Mouse (Mus musculus): ENCODE results near the gene Cyp4f16. TPM values are rescaled to one million over a fixed set of nuclear protein-coding genes. Genes with fewer than 3 reads are reported as not detected.
A peak's percentile ranks its signal among the peaks of the same experiment; 100 is the strongest.
"Not testable (repeated sequence)": the region's sequence is repeated elsewhere in the genome, so short reads cannot be mapped to it uniquely, and the experiment has no call there.

Cyp4f16 gene
- polyA plus RNA-seq (2014; fragmentation: Nextera tagmentation; extraction: Ambion mirVana) = 12.7 and 14.4 TPM in 2 replicates

DNA sequence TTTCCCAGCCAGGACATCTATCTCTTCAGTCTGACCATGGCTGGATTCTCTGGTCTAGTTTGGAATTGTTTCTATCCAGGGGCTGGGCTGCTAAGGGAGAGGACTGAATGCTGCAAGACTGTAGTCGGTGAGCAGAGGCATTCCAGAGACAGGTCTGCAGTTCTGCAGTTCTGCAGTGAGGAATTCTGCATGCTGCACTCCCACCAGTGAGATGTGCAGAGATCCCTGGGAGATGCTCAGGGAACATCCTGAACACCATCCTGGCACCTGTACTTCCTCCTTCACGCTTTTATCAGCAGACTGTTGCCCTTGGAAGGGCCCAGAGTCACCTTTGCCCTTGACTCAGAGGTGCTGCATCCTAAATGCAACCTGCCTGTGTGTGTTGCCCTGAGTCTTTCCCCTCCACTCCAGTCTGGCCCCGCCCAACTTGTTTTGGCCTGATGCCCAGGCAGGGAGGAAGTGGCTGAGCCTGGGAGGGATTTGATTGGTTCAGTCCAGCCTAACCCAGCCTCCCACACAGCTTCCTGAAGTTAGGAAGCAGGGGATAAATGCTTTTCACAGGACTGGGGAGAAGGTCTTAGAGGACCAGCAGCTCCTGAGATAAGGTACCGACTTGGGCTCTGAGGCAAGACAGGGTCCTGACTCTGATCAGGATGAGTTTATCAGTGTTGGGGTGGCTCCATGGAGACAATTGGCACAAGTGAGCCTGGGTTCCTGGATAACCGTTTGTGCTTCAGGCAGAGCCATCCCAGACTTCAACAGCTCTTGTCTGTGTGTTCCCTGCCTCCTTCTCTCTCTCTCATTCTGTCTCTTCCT lies at the start of gene Cyp4f16:
Cyp4f16 (plus strand) TSS at position 508 of the 816 bp plus-strand sequence.
- H3K27ac ChIP-seq (replicated peaks; ENCODE audit: low read depth, low read length); H3K27me3 ChIP-seq (ENCODE audit: control insufficient read depth, insufficient read depth, low read length); H3K9me3 ChIP-seq (ENCODE audit: control insufficient read depth, low read length); H3K36me3 ChIP-seq (ENCODE audit: control insufficient read depth, insufficient read depth, low read length); H3K4me1 ChIP-seq (ENCODE audit: control insufficient read depth, insufficient read depth, low read length): not testable (repeated sequence)
- peak; percentile 88 for ATAC-seq (ENCODE audit: low FRiP score, low TSS enrichment)
- peak within 1 kb of the TSS; percentile 38 for H3K4me3 ChIP-seq (replicated peaks; ENCODE audit: low read depth, low read length)
- DNase-seq = peak; percentile 88
- peak within 1 kb of the TSS; percentile 58 for H3K4me2 ChIP-seq (ENCODE audit: low read length)
- peak within 1 kb of the TSS; percentile 44 for H3K9ac ChIP-seq (replicated peaks; ENCODE audit: low read length)
- WGBS = 12% methylated on average over 5 of the region's 5 CpGs

DNA sequence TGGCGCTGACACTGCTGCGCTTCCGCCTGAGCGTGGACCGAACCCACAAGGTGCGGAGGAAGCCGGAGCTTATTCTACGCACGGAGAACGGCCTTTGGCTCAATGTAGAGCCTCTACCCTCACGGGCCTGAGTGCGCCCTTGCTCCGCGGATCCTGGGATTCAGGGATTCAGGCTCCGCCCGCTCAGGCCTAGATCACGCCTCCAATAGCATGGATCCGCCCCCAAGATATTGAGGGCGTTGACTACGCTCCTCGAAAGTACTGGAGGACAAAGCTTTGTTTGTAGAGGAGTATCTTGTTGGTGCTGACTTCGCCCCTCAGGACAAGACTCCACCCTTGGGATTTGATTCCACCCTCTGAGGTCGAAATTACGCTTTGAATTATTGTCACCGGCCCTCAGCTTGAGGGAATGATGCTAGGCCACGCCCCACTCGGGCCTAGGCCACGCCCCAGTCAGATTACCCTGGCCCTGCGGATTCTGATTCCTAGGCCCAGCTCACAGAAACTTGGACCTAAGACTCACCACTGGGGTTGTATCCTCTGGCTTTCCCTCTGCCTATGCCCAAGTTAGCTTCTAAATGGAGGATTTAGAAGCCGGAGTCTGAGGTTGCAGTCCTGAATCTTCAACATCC lies 43.9 kb upstream of the Cyp4f16 start:
- DNase-seq (peak; percentile 60), ATAC-seq (ENCODE audit: low FRiP score, low TSS enrichment) (no peak)
- Histone ChIP-seq H3K9me3 (ENCODE audit: control insufficient read depth, low read length) (no peaks in the 10 kb centered on the region), H3K27me3 (ENCODE audit: control insufficient read depth, insufficient read depth, low read length) (no peaks in the 10 kb centered on the region), H3K4me2 (ENCODE audit: low read length) (peak overlapping the region; percentile 48), H3K36me3 (ENCODE audit: control insufficient read depth, insufficient read depth, low read length) (no peaks in the 10 kb centered on the region), H3K9ac (replicated peaks; ENCODE audit: low read length) (no peak overlapping the region), H3K4me3 (replicated peaks; ENCODE audit: low read depth, low read length) (peak overlapping the region; percentile 20), H3K4me1 (ENCODE audit: control insufficient read depth, insufficient read depth, low read length) (no peaks in the 10 kb centered on the region), H3K27ac (replicated peaks; ENCODE audit: low read depth, low read length) (no peak overlapping the region)
- WGBS = 7% methylated on average over 30 of the region's 30 CpGs

- Histone ChIP-seq H3K9me3 (ENCODE audit: control insufficient read depth, low read length) (no peaks in the 10 kb centered on the region), H3K9ac (replicated peaks; ENCODE audit: low read length) (no peak overlapping the region), H3K4me3 (replicated peaks; ENCODE audit: low read depth, low read length) (no peak overlapping the region), H3K36me3 (ENCODE audit: control insufficient read depth, insufficient read depth, low read length) (no peaks in the 10 kb centered on the region), H3K27ac (replicated peaks; ENCODE audit: low read depth, low read length) (no peak overlapping the region), H3K27me3 (ENCODE audit: control insufficient read depth, insufficient read depth, low read length) (no peaks in the 10 kb centered on the region), H3K4me2 (ENCODE audit: low read length) (no peak overlapping the region), H3K4me1 (ENCODE audit: control insufficient read depth, insufficient read depth, low read length) (no peaks in the 10 kb centered on the region)
- WGBS = 81% methylated on average over 1 of the region's 1 CpGs
- DNase-seq (peak; percentile 91), ATAC-seq (ENCODE audit: low FRiP score, low TSS enrichment) (no peak)
Observed at GRCm38 (mm10) chr17:32494601-32495000, 41.8 kb upstream of the Cyp4f16 start.

- ATAC-seq (ENCODE audit: low FRiP score, low TSS enrichment); H3K4me2 ChIP-seq (ENCODE audit: low read length); H3K9ac ChIP-seq (replicated peaks; ENCODE audit: low read length); H3K4me3 ChIP-seq (replicated peaks; ENCODE audit: low read depth, low read length); H3K27ac ChIP-seq (replicated peaks; ENCODE audit: low read depth, low read length); H3K27me3 ChIP-seq (ENCODE audit: control insufficient read depth, insufficient read depth, low read length); H3K9me3 ChIP-seq (ENCODE audit: control insufficient read depth, low read length); H3K4me1 ChIP-seq (ENCODE audit: control insufficient read depth, insufficient read depth, low read length); DNase-seq; H3K36me3 ChIP-seq (ENCODE audit: control insufficient read depth, insufficient read depth, low read length): not testable (repeated sequence)
- 84% methylated on average over 4 of the region's 4 CpGs for WGBS
Observed at GRCm38 (mm10) chr17:32500511-32500910, 35.8 kb upstream of the Cyp4f16 start.

GRCm38 (mm10) chr17:32501051-32501450 lies 35.3 kb upstream of the Cyp4f16 start:
- Histone ChIP-seq H3K4me1 (ENCODE audit: control insufficient read depth, insufficient read depth, low read length) (0 out of 2 replicates have a peak, but pooled peaks cover 7% of the 10 kb centered on the region), H3K4me3 (replicated peaks; ENCODE audit: low read depth, low read length) (no peak overlapping the region), H3K36me3 (ENCODE audit: control insufficient read depth, insufficient read depth, low read length) (no peaks in the 10 kb centered on the region), H3K4me2 (ENCODE audit: low read length) (no peak overlapping the region), H3K9me3 (ENCODE audit: control insufficient read depth, low read length) (no peaks in the 10 kb centered on the region), H3K9ac (replicated peaks; ENCODE audit: low read length) (no peak overlapping the region), H3K27ac (replicated peaks; ENCODE audit: low read depth, low read length) (no peak overlapping the region), H3K27me3 (ENCODE audit: control insufficient read depth, insufficient read depth, low read length) (no peaks in the 10 kb centered on the region)
- 69% methylated on average over 3 of the region's 3 CpGs for WGBS
- DNase-seq (no peak), ATAC-seq (ENCODE audit: low FRiP score, low TSS enrichment) (no peak)

GRCm38 (mm10) chr17:32503111-32503510 lies 33.2 kb upstream of the Cyp4f16 start:
- H3K27ac ChIP-seq (replicated peaks; ENCODE audit: low read depth, low read length) = no peak overlapping the region
- no peaks in the 10 kb centered on the region for H3K36me3 ChIP-seq (ENCODE audit: control insufficient read depth, insufficient read depth, low read length)
- no peaks in the 10 kb centered on the region for H3K9me3 ChIP-seq (ENCODE audit: control insufficient read depth, low read length)
- H3K4me1 ChIP-seq (ENCODE audit: control insufficient read depth, insufficient read depth, low read length) = peaks cover 16% of the 10 kb centered on the region
- ATAC-seq (ENCODE audit: low FRiP score, low TSS enrichment) = no peak
- no peak for DNase-seq
- no peak overlapping the region for H3K4me2 ChIP-seq (ENCODE audit: low read length)
- no peak overlapping the region for H3K4me3 ChIP-seq (replicated peaks; ENCODE audit: low read depth, low read length)
- no peak overlapping the region for H3K9ac ChIP-seq (replicated peaks; ENCODE audit: low read length)
- no peaks in the 10 kb centered on the region for H3K27me3 ChIP-seq (ENCODE audit: control insufficient read depth, insufficient read depth, low read length)
- WGBS = 68% methylated on average over 2 of the region's 2 CpGs

GRCm38 (mm10) chr17:32505851-32506728 lies 30.3 kb upstream of the Cyp4f16 start, which contains the start of gene Cyp4f17:
Gene Cyp4f17, plus strand, starts transcription at chr17:32506050.
- H3K27ac ChIP-seq (replicated peaks; ENCODE audit: low read depth, low read length) = peak within 1 kb of the TSS; percentile 85
- DNase-seq = peak; percentile 80
- ATAC-seq (ENCODE audit: low FRiP score, low TSS enrichment) = peak; percentile 89
- peak within 1 kb of the TSS; percentile 48 for H3K4me3 ChIP-seq (replicated peaks; ENCODE audit: low read depth, low read length)
- peak within 1 kb of the TSS; percentile 64 for H3K9ac ChIP-seq (replicated peaks; ENCODE audit: low read length)
- H3K27me3 ChIP-seq (ENCODE audit: control insufficient read depth, insufficient read depth, low read length) = no peaks in the 10 kb centered on the region
- peak within 1 kb of the TSS; percentile 84 for H3K4me2 ChIP-seq (ENCODE audit: low read length)
- no peaks in the 10 kb centered on the region for H3K36me3 ChIP-seq (ENCODE audit: control insufficient read depth, insufficient read depth, low read length)
- WGBS = 1% methylated on average over 30 of the region's 30 CpGs
- H3K9me3 ChIP-seq (ENCODE audit: control insufficient read depth, low read length) = no peaks in the 10 kb centered on the region
- peaks cover 16% of the 10 kb centered on the region for H3K4me1 ChIP-seq (ENCODE audit: control insufficient read depth, insufficient read depth, low read length)

- Histone ChIP-seq H3K27me3 (ENCODE audit: control insufficient read depth, insufficient read depth, low read length) (no peaks in the 10 kb centered on the region), H3K9me3 (ENCODE audit: control insufficient read depth, low read length) (no peaks in the 10 kb centered on the region), H3K4me1 (ENCODE audit: control insufficient read depth, insufficient read depth, low read length) (peaks cover 16% of the 10 kb centered on the region), H3K4me3 (replicated peaks; ENCODE audit: low read depth, low read length) (peak overlapping the region; percentile 48), H3K36me3 (ENCODE audit: control insufficient read depth, insufficient read depth, low read length) (no peaks in the 10 kb centered on the region), H3K9ac (replicated peaks; ENCODE audit: low read length) (peak overlapping the region; percentile 64), H3K4me2 (ENCODE audit: low read length) (peak overlapping the region; percentile 84), H3K27ac (replicated peaks; ENCODE audit: low read depth, low read length) (peak overlapping the region; percentile 85)
- 38% methylated on average over 9 of the region's 9 CpGs for WGBS
- no peak for DNase-seq
- ATAC-seq (ENCODE audit: low FRiP score, low TSS enrichment) = peak; percentile 34; the same call in 1 of the 2 replicates
Observed at GRCm38 (mm10) chr17:32506729-32507245, 29.6 kb upstream of the Cyp4f16 start.

All from midbrain, embryonic 14.5 days (tissue).